Mouse (Mus musculus) embryonic facial prominence, embryonic 10.5 days (tissue): Measurements from ENCODE around the gene H13. TPM values are rescaled to one million over a fixed set of nuclear protein-coding genes. Genes with fewer than 3 reads are reported as not detected.
A peak's percentile ranks its signal among the peaks of the same experiment; 100 is the strongest.

ENCODE experiments used
- DNase-seq: peaks from one replicate; pipeline ENCODE4 v3.0.0-alpha.2; 2017; ENCODE audit warnings: low spot score
- H3K27ac ChIP-seq: fragments of 300-500 bp; sonication (generic); replicated peaks from 2 replicates; pipeline ENCODE4 v1.5.1; 2016; ENCODE audit warnings: mild to moderate bottlenecking
- H3K27me3 ChIP-seq: fragments of 300-500 bp; sonication (generic); replicated peaks from 2 replicates; pipeline ENCODE4 v1.6.1; 2016; ENCODE audit warnings: low read depth, mild to moderate bottlenecking; ENCODE audit not compliant: poor library complexity, severe bottlenecking
- H3K36me3 ChIP-seq: fragments of 300-500 bp; sonication (generic); replicated peaks from 2 replicates; pipeline ENCODE4 v1.6.1; 2016; ENCODE audit warnings: mild to moderate bottlenecking, moderate library complexity
- H3K4me1 ChIP-seq: fragments of 300-500 bp; sonication (generic); 2 replicates; pipeline ENCODE4 v1.6.1; 2016
- H3K4me3 ChIP-seq: fragments of 300-500 bp; sonication (generic); 2 replicates; pipeline ENCODE4 v1.5.1; 2016; ENCODE audit warnings: mild to moderate bottlenecking, moderate library complexity
- H3K9me3 ChIP-seq: fragments of 300-500 bp; sonication (generic); 2 replicates; pipeline ENCODE4 v1.6.1; 2016; ENCODE audit warnings: mild to moderate bottlenecking
- WGBS: fragments of 180-500 bp; shearing (Covaris S2); methylation state at CpG from one replicate; pipeline ENCODE4 v1.1.7; 2016; 5-methylcytosine and 5-hydroxymethylcytosine counted together
- polyA plus RNA-seq: library from polyadenylated mRNA; unstranded; fragments of >200 nt; fragmentation: Nextera tagmentation; extraction: Ambion mirVana; gene quantifications from 2 replicates; pipeline ENCODE4 v1.2.1, GENCODE M21; 2016

The H13 gene
- polyA plus RNA-seq, 1 experiment from 2014 or later, result 110 TPM

DNA sequence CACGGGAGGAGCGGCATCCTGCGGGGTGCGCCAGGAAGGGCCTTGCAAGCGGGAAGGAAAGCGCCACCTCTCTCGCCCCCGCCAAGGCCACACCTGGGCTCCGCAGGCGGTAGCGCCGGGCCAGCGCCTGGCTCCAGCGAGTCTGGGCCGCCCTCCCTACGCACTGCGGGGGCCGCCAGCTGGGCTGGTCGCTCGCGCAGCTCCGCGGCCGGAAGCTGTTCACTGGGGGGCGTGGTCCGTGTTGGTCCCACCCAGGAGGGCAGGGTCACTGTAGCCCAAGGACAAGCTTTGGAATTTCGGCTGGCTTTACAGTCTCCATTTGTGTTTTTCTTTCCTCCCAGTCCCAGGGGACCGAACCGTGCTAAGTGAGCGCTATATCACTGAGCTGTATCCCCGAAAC, 38.4 kb downstream of the H13 start:
- H3K27ac ChIP-seq, result peak overlapping the region; percentile 94
- H3K27me3 ChIP-seq, result no peaks in the 10 kb centered on the region
- WGBS, result 2% methylated on average over 31 of the region's 31 CpGs
- peaks cover 59% of the 10 kb centered on the region for H3K36me3 ChIP-seq
- peaks cover 51% of the 10 kb centered on the region for H3K4me1 ChIP-seq
- no peaks in the 10 kb centered on the region for H3K9me3 ChIP-seq
- H3K4me3 ChIP-seq, result peak overlapping the region; percentile 61
- peak; percentile 95 for DNase-seq

DNA sequence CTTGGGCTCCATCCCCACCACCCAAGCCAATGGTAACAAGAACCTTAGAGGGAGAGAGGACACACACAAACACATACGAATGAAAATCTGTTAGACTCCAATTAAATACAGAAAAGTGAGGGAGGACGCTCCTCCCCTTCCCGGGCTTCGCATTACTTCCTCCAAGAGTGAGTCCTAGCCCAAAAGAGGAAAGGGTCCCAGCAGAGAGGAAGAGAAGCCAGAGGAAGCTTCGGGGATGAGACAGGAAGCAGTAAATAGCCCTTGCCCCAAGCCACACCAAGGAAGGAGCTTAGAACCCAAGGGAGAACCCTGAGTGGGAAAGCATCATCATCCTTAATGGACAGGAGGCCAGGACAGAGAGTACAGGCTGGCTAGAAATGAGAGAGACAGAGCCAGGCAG, 39.8 kb downstream of the H13 start:
- Histone ChIP-seq H3K36me3 (peaks cover 45% of the 10 kb centered on the region), H3K27me3 (no peaks in the 10 kb centered on the region), H3K27ac (peak overlapping the region; percentile 94; the same call in 1 of the 2 replicates), H3K4me3 (no peak overlapping the region), H3K9me3 (no peaks in the 10 kb centered on the region), H3K4me1 (peaks cover 48% of the 10 kb centered on the region)
- WGBS, result 88% methylated on average over 5 of the region's 5 CpGs
- no peak for DNase-seq

DNA sequence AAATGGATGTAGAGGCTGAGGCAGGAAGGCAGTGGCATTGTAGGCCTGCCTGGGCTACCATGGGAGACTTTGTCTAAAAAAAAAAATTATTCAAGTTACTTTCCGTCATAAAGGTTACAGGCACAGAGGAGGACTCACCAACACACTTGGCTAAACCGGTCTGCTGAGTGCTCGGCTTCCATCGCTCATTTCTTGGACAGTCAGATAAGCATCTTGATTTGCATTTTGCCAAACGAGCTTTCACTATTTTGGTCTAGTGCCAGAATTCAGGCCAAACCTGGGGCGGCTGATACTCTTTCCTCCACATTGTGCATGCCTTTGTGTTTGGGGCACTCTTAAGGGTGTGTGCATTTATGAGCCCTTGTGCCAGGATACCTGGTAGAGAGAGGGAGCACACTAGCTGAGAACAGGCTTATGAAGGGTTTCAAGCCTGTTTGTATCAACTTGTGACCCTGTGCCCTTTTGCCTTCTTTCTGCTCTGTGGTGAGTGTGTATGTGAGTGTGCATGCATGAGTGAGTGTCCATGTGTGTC, 47.0 kb downstream of the H13 start:
- H3K4me1 ChIP-seq, result peaks cover 20% of the 10 kb centered on the region
- 80% methylated on average over 6 of the region's 6 CpGs for WGBS

DNA sequence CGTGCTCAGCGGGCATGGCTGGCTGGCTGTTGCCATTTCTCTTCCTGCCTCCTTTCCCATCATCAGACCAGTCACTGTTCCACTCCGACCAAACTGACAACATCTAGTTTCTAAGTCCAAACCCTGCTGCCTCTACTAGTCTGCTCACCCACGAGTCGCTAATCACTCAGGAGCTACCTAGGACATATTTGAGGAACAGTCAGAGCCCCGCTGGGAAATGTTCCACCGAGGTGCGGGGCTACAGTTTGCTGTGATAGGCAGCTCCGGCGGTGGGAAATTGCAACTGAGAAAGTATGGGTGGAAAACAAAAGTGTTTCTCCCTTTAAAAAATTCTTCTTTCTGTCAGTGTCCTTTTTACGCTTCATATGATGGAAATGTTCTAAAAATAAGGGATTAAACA, 48.4 kb downstream of the H13 start:
- H3K27me3 ChIP-seq, result no peaks in the 10 kb centered on the region
- no peaks in the 10 kb centered on the region for H3K9me3 ChIP-seq
- no peak overlapping the region for H3K4me3 ChIP-seq
- 66% methylated on average over 11 of the region's 11 CpGs for WGBS
- H3K36me3 ChIP-seq, result no peaks in the 10 kb centered on the region
- peak overlapping the region; percentile 72 for H3K27ac ChIP-seq
- H3K4me1 ChIP-seq, result peaks cover 20% of the 10 kb centered on the region
- no peak for DNase-seq

More for the DNA sequence above, 47.0 kb downstream of the H13 start:
- Histone ChIP-seq H3K27me3 (no peaks in the 10 kb centered on the region), H3K27ac (0 out of 2 replicates have a peak overlapping the region, but pooled peaks have one; percentile 45), H3K9me3 (no peaks in the 10 kb centered on the region), H3K4me3 (no peak overlapping the region), H3K36me3 (no peaks in the 10 kb centered on the region)
- DNase-seq, result no peak

DNA sequence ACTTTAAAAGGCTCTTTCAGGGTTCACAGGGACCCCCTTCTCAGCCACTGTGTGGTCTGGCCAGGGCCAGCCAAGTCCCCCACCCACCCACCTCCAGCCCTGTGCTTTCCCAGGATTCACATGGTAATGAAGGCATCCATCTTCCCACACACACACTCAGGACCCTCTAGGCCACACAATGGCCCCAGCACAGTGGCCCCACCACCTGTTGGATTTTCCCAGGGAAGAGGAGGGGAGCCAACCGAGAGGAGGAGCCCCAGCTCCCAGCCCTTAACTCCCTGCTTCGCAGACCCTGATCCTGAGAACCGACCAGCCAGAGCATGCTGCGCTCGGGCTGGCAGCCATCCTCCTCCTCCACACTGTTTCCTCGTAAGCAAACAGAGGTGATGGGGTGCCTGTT, 48.8 kb downstream of the H13 start:
- no peak overlapping the region for H3K4me3 ChIP-seq
- DNase-seq, result no peak

DNA sequence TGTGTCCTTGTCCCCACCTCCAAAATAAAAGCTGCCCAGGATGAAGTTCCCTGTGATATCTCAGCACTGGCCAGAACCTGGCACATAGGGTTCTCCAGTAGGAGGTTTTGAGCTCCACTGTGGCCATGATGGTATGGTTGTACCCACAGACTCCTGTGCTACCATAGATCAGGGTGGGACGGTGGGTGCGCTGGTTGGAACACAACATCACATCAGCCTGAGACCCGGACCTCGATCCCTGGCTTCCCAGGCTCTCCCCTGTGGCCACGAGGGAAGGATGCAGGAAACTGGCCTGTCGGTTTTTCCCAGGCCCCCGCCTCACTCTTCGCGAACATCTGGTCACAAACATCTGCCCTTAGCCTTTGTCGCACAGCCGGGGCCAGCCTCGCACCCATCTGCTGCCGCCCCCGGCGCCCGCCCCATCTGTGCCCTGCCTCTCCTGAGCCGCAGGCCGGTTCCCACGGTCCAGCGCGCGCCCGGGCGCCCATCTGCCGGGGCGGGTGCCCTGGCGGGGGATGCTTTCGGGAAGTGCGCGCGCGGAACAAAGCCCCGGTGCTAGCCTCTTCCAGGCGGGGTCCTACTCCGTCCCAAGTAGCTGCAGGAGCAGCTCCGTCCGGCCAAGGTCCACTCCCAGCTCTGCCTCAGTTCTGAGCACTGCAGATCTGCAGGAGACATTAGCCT, 54.5 kb downstream of the H13 start:
- Histone ChIP-seq H3K27me3 (peaks cover 21% of the 10 kb centered on the region), H3K27ac (peak overlapping the region; percentile 86), H3K4me3 (peak overlapping the region; percentile 53), H3K4me1 (peaks cover 60% of the 10 kb centered on the region), H3K9me3 (no peaks in the 10 kb centered on the region), H3K36me3 (no peaks in the 10 kb centered on the region)
- DNase-seq, result peak; percentile 71
- WGBS, result 3% methylated on average over 37 of the region's 37 CpGs

More for the DNA sequence above, 48.8 kb downstream of the H13 start:
- 37% methylated on average over 6 of the region's 6 CpGs for WGBS
- Histone ChIP-seq H3K27ac (peak overlapping the region; percentile 72), H3K4me1 (peaks cover 20% of the 10 kb centered on the region), H3K27me3 (peaks cover 4% of the 10 kb centered on the region; the same call in 1 of the 2 replicates), H3K9me3 (no peaks in the 10 kb centered on the region), H3K36me3 (no peaks in the 10 kb centered on the region)

DNA sequence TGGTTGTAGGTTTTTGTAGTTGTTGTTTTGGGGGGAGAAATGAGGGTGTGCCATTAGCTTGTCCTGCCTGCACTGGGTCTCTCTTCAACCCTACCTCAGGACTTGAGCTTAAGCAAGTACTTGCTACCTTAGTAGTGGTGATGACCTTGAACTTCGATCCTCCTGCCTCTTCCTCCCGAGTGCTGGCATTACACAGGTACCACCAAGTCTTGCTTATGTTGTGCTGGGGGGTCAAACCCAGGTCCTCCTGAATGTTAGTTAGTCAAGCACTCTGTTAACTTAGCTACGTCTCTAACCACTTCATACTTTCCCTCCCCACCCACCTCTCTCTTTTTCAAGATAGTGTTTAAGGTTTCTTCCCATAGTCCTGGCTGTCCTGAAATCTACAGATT, 55.1 kb downstream of the H13 start:
- H3K27ac ChIP-seq, result peak overlapping the region; percentile 86
- peaks cover 21% of the 10 kb centered on the region for H3K27me3 ChIP-seq
- peak overlapping the region; percentile 53 for H3K4me3 ChIP-seq
- DNase-seq, result no peak
- peaks cover 61% of the 10 kb centered on the region for H3K4me1 ChIP-seq
- 62% methylated on average over 3 of the region's 3 CpGs for WGBS
- no peaks in the 10 kb centered on the region for H3K9me3 ChIP-seq
- no peaks in the 10 kb centered on the region for H3K36me3 ChIP-seq

DNA sequence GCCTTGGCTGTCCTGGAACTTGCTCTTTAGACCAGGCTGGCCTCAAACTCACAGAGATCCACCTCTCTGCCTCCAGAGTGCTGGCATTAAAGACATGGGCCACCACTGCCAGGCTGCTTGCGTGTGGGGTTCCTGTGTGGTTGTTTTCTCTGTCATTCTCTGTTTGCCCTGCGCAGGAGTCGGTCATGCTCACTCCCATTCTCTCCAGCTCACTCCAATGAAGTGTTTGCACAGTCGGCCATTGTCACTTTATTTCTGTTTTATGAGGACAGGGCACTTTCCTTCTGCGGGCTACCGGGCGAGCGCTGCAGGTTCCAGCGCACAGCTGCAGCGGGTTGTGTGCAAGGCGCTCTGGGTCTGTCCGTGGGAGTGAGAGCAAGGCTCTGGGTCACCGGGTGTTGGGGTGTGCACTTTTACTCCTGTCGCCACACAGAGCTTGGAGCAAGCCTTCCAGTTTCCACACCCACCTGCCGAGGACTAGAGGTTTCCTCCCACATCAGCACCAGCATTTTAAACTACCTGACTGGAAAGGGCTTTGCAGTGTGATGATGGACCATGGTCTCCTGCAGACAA, 56.0 kb downstream of the H13 start:
- peak overlapping the region; percentile 36 for H3K27ac ChIP-seq
- H3K4me3 ChIP-seq, result no peak overlapping the region
- no peaks in the 10 kb centered on the region for H3K36me3 ChIP-seq
- no peaks in the 10 kb centered on the region for H3K9me3 ChIP-seq
- peaks cover 69% of the 10 kb centered on the region for H3K4me1 ChIP-seq
- DNase-seq, result no peak
- 73% methylated on average over 15 of the region's 15 CpGs for WGBS
- peaks cover 21% of the 10 kb centered on the region for H3K27me3 ChIP-seq

DNA sequence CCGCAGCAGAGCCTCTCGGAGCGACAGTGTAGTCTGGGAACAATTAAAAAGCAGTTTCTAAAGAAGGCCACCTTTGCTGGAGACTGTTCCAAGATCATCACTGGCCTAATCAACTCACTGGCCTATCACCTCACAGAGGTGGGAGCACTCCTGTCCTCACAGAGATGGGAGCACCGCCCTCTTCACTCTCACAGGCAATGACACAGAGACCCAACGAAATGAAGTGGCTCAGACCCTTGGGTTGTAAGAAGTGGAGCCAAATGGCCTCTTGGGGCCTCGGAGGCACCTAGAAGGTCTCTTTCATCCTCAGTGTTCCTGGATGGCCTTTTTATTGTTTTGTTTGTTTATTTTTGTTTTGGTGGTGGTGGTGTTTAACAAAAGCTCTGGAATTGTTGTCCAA, 57.0 kb downstream of the H13 start:
- Histone ChIP-seq H3K4me1 (peaks cover 78% of the 10 kb centered on the region), H3K27ac (peak overlapping the region; percentile 36; the same call in 1 of the 2 replicates), H3K9me3 (no peaks in the 10 kb centered on the region), H3K4me3 (no peak overlapping the region), H3K36me3 (no peaks in the 10 kb centered on the region), H3K27me3 (peaks cover 21% of the 10 kb centered on the region)
- DNase-seq, result no peak
- 71% methylated on average over 6 of the region's 6 CpGs for WGBS

DNA sequence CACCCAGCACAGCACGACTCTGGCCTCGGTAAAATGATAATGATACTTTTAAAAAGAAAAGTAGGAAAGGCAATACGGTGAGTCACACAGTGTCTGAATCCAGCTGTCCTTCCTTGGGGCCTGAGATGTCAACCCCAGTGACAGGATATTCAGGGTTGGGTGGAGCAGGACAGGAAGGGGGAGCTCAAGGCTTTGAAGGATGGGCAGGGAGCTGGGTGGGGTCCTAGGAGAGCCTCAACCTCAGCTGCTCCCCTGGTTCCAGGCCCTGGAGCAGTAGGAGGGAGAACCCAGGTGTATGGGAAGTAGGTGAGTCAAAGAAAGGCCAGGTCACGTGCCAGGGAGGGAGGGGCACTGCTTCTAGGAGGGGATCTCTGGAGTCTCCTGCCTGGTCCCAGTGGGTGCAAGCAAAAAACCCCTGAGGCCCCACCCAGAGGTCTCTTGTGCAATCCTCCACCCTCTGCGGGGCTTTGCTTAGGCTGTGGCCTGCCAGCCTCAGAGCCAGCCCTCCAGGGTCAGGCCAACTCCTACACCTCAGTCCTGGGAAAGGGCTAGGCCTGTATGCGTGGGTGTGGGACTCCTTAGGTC, 57.6 kb downstream of the H13 start:
- H3K4me1 ChIP-seq, result peaks cover 82% of the 10 kb centered on the region
- no peak for DNase-seq
- no peak overlapping the region for H3K4me3 ChIP-seq
- peaks cover 21% of the 10 kb centered on the region for H3K27me3 ChIP-seq
- H3K36me3 ChIP-seq, result no peaks in the 10 kb centered on the region
- no peaks in the 10 kb centered on the region for H3K9me3 ChIP-seq
- 75% methylated on average over 6 of the region's 6 CpGs for WGBS
- H3K27ac ChIP-seq, result peak overlapping the region; percentile 86

DNA sequence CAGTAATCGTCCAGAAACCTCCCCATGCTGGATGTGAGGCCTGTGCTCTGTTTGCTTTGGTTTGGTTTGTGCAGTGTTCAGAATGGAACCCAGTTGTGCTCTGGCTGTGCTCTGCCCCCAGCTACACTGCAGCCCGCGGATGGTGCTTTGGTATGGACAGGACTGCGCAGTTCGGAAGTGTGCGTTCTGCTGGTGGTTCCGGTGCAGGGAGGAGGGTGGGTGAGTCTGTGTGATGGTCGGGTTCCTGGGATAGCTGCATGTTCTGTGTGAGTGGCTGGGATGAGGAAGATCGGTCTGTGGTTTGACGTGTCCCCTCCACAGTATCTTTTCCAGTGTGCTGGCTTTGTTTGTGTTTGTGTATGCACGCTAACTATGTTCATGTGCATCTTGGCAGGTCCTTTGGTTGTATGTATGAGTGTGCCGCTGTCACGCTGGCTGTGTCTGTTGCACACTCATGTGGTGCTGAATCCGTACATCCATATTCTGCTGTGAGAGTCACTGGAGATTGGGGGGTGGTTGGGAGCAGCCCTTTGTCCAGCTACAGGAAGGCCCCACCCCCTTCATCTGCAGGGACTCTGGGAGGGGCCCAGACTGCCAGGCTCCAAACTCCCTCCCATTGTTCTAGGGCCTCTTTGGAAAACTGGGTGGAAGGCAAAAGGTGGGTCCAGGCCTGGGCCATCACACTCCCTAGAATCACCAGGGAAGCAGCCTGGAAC, 58.7 kb downstream of the H13 start:
- Histone ChIP-seq H3K36me3 (no peaks in the 10 kb centered on the region), H3K4me1 (peaks cover 92% of the 10 kb centered on the region), H3K9me3 (no peaks in the 10 kb centered on the region), H3K4me3 (no peak overlapping the region), H3K27me3 (peaks cover 18% of the 10 kb centered on the region), H3K27ac (peak overlapping the region; percentile 86)
- 79% methylated on average over 14 of the region's 14 CpGs for WGBS
- no peak for DNase-seq

DNA sequence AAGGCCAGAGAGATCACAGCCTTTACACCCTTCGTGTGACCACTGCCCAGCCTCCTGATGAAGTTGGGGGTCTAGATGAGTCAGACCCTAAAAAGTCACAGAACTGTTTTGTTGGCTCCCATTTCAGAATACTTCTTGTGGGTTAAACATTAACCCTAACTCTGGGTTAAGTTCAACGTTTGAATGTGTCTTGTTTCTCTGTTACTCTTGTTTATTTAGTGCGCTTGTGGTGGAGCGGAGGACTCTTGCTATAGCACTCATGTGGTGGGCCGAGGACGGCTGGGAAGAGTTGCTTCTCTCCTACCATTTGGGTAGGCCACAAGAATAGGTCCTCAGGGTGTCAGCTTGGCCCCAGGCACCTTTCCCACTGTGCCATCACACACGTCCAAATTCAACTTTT, 59.3 kb downstream of the H13 start:
- no peak for DNase-seq
- Histone ChIP-seq H3K36me3 (no peaks in the 10 kb centered on the region), H3K9me3 (no peaks in the 10 kb centered on the region), H3K27ac (peak overlapping the region; percentile 86), H3K4me1 (peaks cover 97% of the 10 kb centered on the region), H3K4me3 (no peak overlapping the region), H3K27me3 (0 out of 2 replicates have a peak, but pooled peaks cover 12% of the 10 kb centered on the region)
- 71% methylated on average over 7 of the region's 7 CpGs for WGBS
